10 mouse cellular contexts compared by ENCODE assay signal in the genomic region with DNA sequence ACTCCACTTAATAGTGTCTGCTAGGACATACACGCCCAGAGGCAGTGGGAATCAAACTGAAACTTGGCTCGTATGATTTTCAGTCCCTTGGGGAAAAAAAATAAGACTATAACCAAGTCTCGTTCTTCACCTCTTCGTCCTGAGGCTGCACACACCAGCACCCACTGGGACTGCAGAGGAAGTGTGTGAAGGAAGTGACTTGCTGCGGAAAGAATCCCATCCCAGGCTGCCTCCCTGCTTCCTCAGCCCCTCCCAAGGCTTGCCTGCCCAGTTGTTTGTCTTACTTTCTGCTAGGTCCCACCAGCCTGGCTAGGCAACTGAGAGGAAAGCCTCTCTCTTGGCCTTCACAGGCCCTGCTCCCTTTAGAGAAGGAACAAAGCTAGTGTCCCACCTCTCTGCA. TPM values are rescaled to one million over a fixed set of nuclear protein-coding genes. Genes with fewer than 3 reads are reported as not detected.
A peak's percentile ranks its signal among the peaks of the same experiment; 100 is the strongest.
DNase-seq lines count a peak whose midpoint lies in the region; ATAC-seq and TF ChIP-seq lines count a peak whose summit lies in the region.
"Had no signal": no experiment of that assay in that cellular context is flagged by ENCODE, and none has a peak within 500 bp of the region (broad histone marks: within the 10 kb centered on the region; RNA-seq: fewer than 3 reads in every experiment).

No protein-coding gene starts in this region.

- intact Hi-C loops in gastrocnemius, adult 2 months (cut with DNase I) = loop anchor here (10.0 kb wide), 2 partner anchors 149 to 189 kb away; no protein-coding TSS in a partner anchor
- intact Hi-C loops in heart, postnatal 25 days (cut with DNase I) = loop anchor here (2.0 kb wide), 1 partner anchor 35 kb away; no protein-coding TSS in a partner anchor

- DNase-seq in 416B (ENCODE audit: low read depth) = peak; percentile 4
- DNase-seq in gastrocnemius, adult 2 months = peak; percentile 61
- peak; percentile 70 for DNase-seq in heart, postnatal 25 days (ENCODE audit: low spot score)
- peak; percentile 32 for DNase-seq in lung, adult 2 months
- DNase-seq in layer of hippocampus, adult 18-20 months (ENCODE audit: low spot score in 2 of 2) = no peak
- DNase-seq in testis, postnatal 14 days (ENCODE audit: low spot score) = no peak
- DNase-seq in cerebellum, adult 9-11 months = no peak
- DNase-seq: cerebellum, adult 8-10 months had no signal

- TF ChIP-seq CTCF in gastrocnemius, adult 2 months (IDR thresholded peaks at IDR 0.05) = no peak
- no peak for TF ChIP-seq CTCF in lung, adult 2 months (IDR thresholded peaks at IDR 0.05; ENCODE audit: insufficient read depth, low read length)

- peak; percentile 44; the same call in 1 of the 2 replicates for TF ChIP-seq POLR2A in lung, adult 2 months (IDR thresholded peaks at IDR 0.05; ENCODE audit: borderline replicate concordance, extremely low read depth, low read depth, low read length)

- H3K4me3 ChIP-seq in gastrocnemius, adult 2 months = no peak overlapping the region
- no peak overlapping the region for H3K4me3 ChIP-seq in lung, adult 2 months (replicated peaks; ENCODE audit: extremely low read depth, low read depth, low read length)
- H3K4me3 ChIP-seq: midbrain, embryonic 10.5 days had no signal

- peaks cover 10% of the 10 kb centered on the region for H3K4me1 ChIP-seq in lung, adult 2 months (ENCODE audit: control insufficient read depth, insufficient read depth, low read length)
- H3K4me1 ChIP-seq: midbrain, embryonic 10.5 days had no signal

- peak overlapping the region; percentile 89 for H3K27ac ChIP-seq in gastrocnemius, adult 2 months
- H3K27ac ChIP-seq: midbrain, embryonic 10.5 days had no signal

- WGBS in lung, adult 2 months = 33% methylated on average over 5 of the region's 5 CpGs

- ATAC-seq in monocyte, adult 5-6 weeks (replicated peaks; ENCODE audit: insufficient number of reproducible peaks, low FRiP score, low TSS enrichment, poor library complexity, severe bottlenecking) = no peak

RNA-seq across cellular contexts. Expression of a gene that starts 20.9 kb away (rescaled TPM):
- 10 to 100 TPM; 17.3 to 21.0 TPM for total RNA-seq in gastrocnemius, adult 2 months (2021)
- 10 to 100 TPM; 33.8 to 34.5 TPM for total RNA-seq in heart, postnatal 25 days (2021)
- 18.4 and 33.3 TPM in 2 replicates for polyA plus RNA-seq in lung, adult 2 months (2012; rRNA removed)
- total RNA-seq in monocyte, adult 5-6 weeks (2017) = 90.5 to 117 TPM (median 105 TPM) in 3 replicates
- 10 to 100 TPM; 46.9 to 47.1 TPM for total RNA-seq in layer of hippocampus, adult 18-20 months (2021)

RNA-seq across cellular contexts. Expression of a gene that starts 21.8 kb away (rescaled TPM):
- total RNA-seq in gastrocnemius, adult 2 months (2021) = 10 to 100 TPM; 39.0 to 42.1 TPM
- total RNA-seq in heart, postnatal 25 days (2021) = 10 to 100 TPM; 40.9 to 49.7 TPM
- polyA plus RNA-seq in lung, adult 2 months (2012; rRNA removed) = 10.2 and 14.0 TPM in 2 replicates
- 25.2 to 56.4 TPM (median 39.1 TPM) in 3 replicates for total RNA-seq in monocyte, adult 5-6 weeks (2017)
- total RNA-seq in layer of hippocampus, adult 18-20 months (2021) = 10 to 100 TPM; 40.7 to 43.4 TPM

RNA-seq across cellular contexts. Expression of a gene that starts 51.9 kb away (rescaled TPM):
- 1 to 10 TPM; 4.5 to 6.3 TPM for total RNA-seq in gastrocnemius, adult 2 months (2021)
- total RNA-seq in heart, postnatal 25 days (2021) = 10 to 100 TPM; 12.6 to 15.7 TPM
- polyA plus RNA-seq in lung, adult 2 months (2012; rRNA removed) = 71.3 and 77.4 TPM in 2 replicates
- 10.9 to 21.8 TPM (median 14.6 TPM) in 3 replicates for total RNA-seq in monocyte, adult 5-6 weeks (2017)
- total RNA-seq in layer of hippocampus, adult 18-20 months (2021) = 10 to 100 TPM; 15.5 to 16.7 TPM

Comparison
In these comparisons a context has a peak if more than half of its experiments do, and no peak if none do; other contexts are left out.
1. DNase-seq: peak in 416B (single experiment), gastrocnemius, adult 2 months (single experiment), heart, postnatal 25 days (single experiment) and lung, adult 2 months (single experiment); none in layer of hippocampus, adult 18-20 months (0 of 2), testis, postnatal 14 days (single experiment) and cerebellum, adult 9-11 months (single experiment).